Mouse (Mus musculus) C2C12 (cell line): ENCODE measurements around the gene BC004004. TPM values are rescaled to one million over a fixed set of nuclear protein-coding genes. Genes with fewer than 3 reads are reported as not detected.
A peak's percentile ranks its signal among the peaks of the same experiment; 100 is the strongest.

Experiments
- H3K27me3 ChIP-seq: one replicate; pipeline ENCODE4 v1.6.1; 2011; ENCODE audit not compliant: control insufficient read depth, insufficient read depth, insufficient read length
- H3K36me3 ChIP-seq: one replicate; pipeline ENCODE4 v1.6.1; 2011; ENCODE audit not compliant: control insufficient read depth, insufficient read depth
- H3K4me3 ChIP-seq: one replicate; pipeline ENCODE4 v1.5.1; 2011; ENCODE audit warnings: mild to moderate bottlenecking, control low read depth; ENCODE audit not compliant: poor library complexity, insufficient read depth, severe bottlenecking
- H3K79me2 ChIP-seq: one replicate; pipeline ENCODE4 v1.6.1; 2011; ENCODE audit not compliant: control insufficient read depth, insufficient read depth
- H3K79me3 ChIP-seq: one replicate; pipeline ENCODE4 v1.6.1; 2011; ENCODE audit warnings: low read depth, control low read depth
- H3ac ChIP-seq: one replicate; pipeline ENCODE3; 2011; ENCODE audit warnings: low read depth; ENCODE audit not compliant: control insufficient read depth, insufficient read length
- CEBPB ChIP-seq: IDR thresholded peaks from one replicate; pipeline ENCODE4 v1.6.1; 2011; ENCODE audit warnings: low read depth, mild to moderate bottlenecking, control low read depth, moderate library complexity
- CTCF ChIP-seq: IDR thresholded peaks from one replicate; pipeline ENCODE4 v1.5.1; 2011; ENCODE audit not compliant: control insufficient read depth, insufficient read depth, insufficient read length
- FOSL1 ChIP-seq: IDR thresholded peaks from one replicate; pipeline ENCODE4 v1.8.0; 2011; ENCODE audit warnings: mild to moderate bottlenecking, low read length; ENCODE audit not compliant: poor library complexity, insufficient read depth, severe bottlenecking
- MAX ChIP-seq: IDR thresholded peaks from one replicate; pipeline ENCODE4 v1.6.1; 2011; ENCODE audit warnings: mild to moderate bottlenecking, control low read depth
- MYOD1 ChIP-seq: IDR thresholded peaks from one replicate; pipeline ENCODE4 v1.6.1; 2011; ENCODE audit warnings: low read depth; ENCODE audit not compliant: control insufficient read depth, insufficient read length
- MYOG ChIP-seq: IDR thresholded peaks from one replicate; pipeline ENCODE4 v1.6.1; 2011; ENCODE audit not compliant: control insufficient read depth, insufficient read length; ENCODE audit errors: extremely low read depth
- USF1 ChIP-seq: IDR thresholded peaks from one replicate; pipeline ENCODE4 v1.6.1; 2011; ENCODE audit warnings: low read depth, mild to moderate bottlenecking, control low read depth, moderate library complexity
- polyA plus RNA-seq: library from polyadenylated mRNA; unstranded; fragments of >200 nt; fragmentation: generic; extraction: Trizol; gene quantifications from one replicate; pipeline ENCODE4 v1.2.1, GENCODE M21; 2012; ENCODE audit warnings: missing spikeins

The BC004004 gene
- polyA plus RNA-seq, 1 experiment, result 59.4 TPM

- TF ChIP-seq MYOD1 (no peak), CTCF (no peak)
These were observed 57.2 kb downstream of the BC004004 start for GRCm38 (mm10) chr17:29325831-29326230.

GRCm38 (mm10) chr17:29326531-29327529 is 58.2 kb downstream of the BC004004 start:
- Histone ChIP-seq H3K4me3 (no peak overlapping the region), H3K36me3 (peaks cover 7% of the 10 kb centered on the region), H3K79me2 (no peaks in the 10 kb centered on the region), H3ac (no peak overlapping the region), H3K27me3 (no peaks in the 10 kb centered on the region), H3K79me3 (no peaks in the 10 kb centered on the region)
- no peak for TF ChIP-seq MYOD1
- TF ChIP-seq MAX, result no peak
- no peak for TF ChIP-seq USF1
- no peak for TF ChIP-seq FOSL1
- TF ChIP-seq MYOG, result no peak
- TF ChIP-seq CTCF, result no peak
- no peak for TF ChIP-seq CEBPB

More at GRCm38 (mm10) chr17:29325831-29326230, 57.2 kb downstream of the BC004004 start:
- no peaks in the 10 kb centered on the region for H3K36me3 ChIP-seq
- no peaks in the 10 kb centered on the region for H3K27me3 ChIP-seq
- no peak overlapping the region for H3K4me3 ChIP-seq
- no peaks in the 10 kb centered on the region for H3K79me2 ChIP-seq
- no peak overlapping the region for H3ac ChIP-seq
- H3K79me3 ChIP-seq, result no peaks in the 10 kb centered on the region

- no peak overlapping the region for H3ac ChIP-seq
- H3K4me3 ChIP-seq, result no peak overlapping the region
- TF ChIP-seq MYOG (no peak), MAX (no peak)
- no peaks in the 10 kb centered on the region for H3K79me3 ChIP-seq
- H3K79me2 ChIP-seq, result no peaks in the 10 kb centered on the region
- peaks cover 16% of the 10 kb centered on the region for H3K36me3 ChIP-seq
- no peaks in the 10 kb centered on the region for H3K27me3 ChIP-seq
These were observed 59.1 kb downstream of the BC004004 start for GRCm38 (mm10) chr17:29327691-29328090.

GRCm38 (mm10) chr17:29330221-29330620 is 61.6 kb downstream of the BC004004 start:
- Histone ChIP-seq H3K79me2 (no peaks in the 10 kb centered on the region), H3K79me3 (no peaks in the 10 kb centered on the region), H3K36me3 (peaks cover 30% of the 10 kb centered on the region), H3ac (no peak overlapping the region), H3K27me3 (no peaks in the 10 kb centered on the region), H3K4me3 (no peak overlapping the region)
- TF ChIP-seq CEBPB, result no peak
- TF ChIP-seq CTCF, result no peak
- no peak for TF ChIP-seq FOSL1
- no peak for TF ChIP-seq MAX
- TF ChIP-seq USF1, result no peak
- TF ChIP-seq MYOD1, result no peak
- no peak for TF ChIP-seq MYOG

- no peak overlapping the region for H3K4me3 ChIP-seq
- H3K36me3 ChIP-seq, result peaks cover 36% of the 10 kb centered on the region
- no peaks in the 10 kb centered on the region for H3K79me2 ChIP-seq
- no peak for TF ChIP-seq CEBPB
- TF ChIP-seq MYOD1, result peak; percentile 86
- peak; percentile 22 for TF ChIP-seq CTCF
- no peaks in the 10 kb centered on the region for H3K79me3 ChIP-seq
- no peaks in the 10 kb centered on the region for H3K27me3 ChIP-seq
- no peak overlapping the region for H3ac ChIP-seq
These were observed 62.3 kb downstream of the BC004004 start for GRCm38 (mm10) chr17:29330671-29331410.
